Comparison of ENCODE assay signal across 18 mouse cellular contexts in genomic region chr9:121395812-121396211, GRCm38 (mm10).
DNase-seq lines count a peak whose midpoint lies in the region; ATAC-seq and TF ChIP-seq lines count a peak whose summit lies in the region.
"Had no signal": no experiment of that assay in that cellular context is flagged by ENCODE, and none has a peak within 500 bp of the region (broad histone marks: within the 10 kb centered on the region; RNA-seq: fewer than 3 reads in every experiment).

No protein-coding gene starts in this region.

- H3K36me3 ChIP-seq in liver, embryonic 14.5 days (replicated peaks; ENCODE audit: control insufficient read depth, insufficient read depth, low read depth): no peaks in the 10 kb centered on the region
- peaks cover 6% of the 10 kb centered on the region; the same call in 1 of the 2 replicates for H3K36me3 ChIP-seq in liver, embryonic 12.5 days
- H3K36me3 ChIP-seq in myocyte (ENCODE audit: control insufficient read depth, insufficient read depth): peaks cover 14% of the 10 kb centered on the region
- H3K36me3 ChIP-seq: lung, embryonic 15.5 days; midbrain, embryonic 15.5 days; stomach, embryonic 15.5 days had no signal

- TF ChIP-seq POLR2A in myocyte (IDR thresholded peaks at IDR 0.05; ENCODE audit: insufficient read length, low read depth): no peak

- H3K27me3 ChIP-seq in liver, embryonic 14.5 days (ENCODE audit: control insufficient read depth, insufficient read depth, low read length): no peaks in the 10 kb centered on the region
- H3K27me3 ChIP-seq in liver, embryonic 12.5 days (replicated peaks): no peaks in the 10 kb centered on the region
- no peaks in the 10 kb centered on the region for H3K27me3 ChIP-seq in myocyte (ENCODE audit: control insufficient read depth, insufficient read depth, insufficient read length)
- H3K27me3 ChIP-seq: lung, embryonic 15.5 days; midbrain, embryonic 15.5 days; stomach, embryonic 15.5 days had no signal

- H3K9ac ChIP-seq in liver, embryonic 14.5 days (replicated peaks): no peak overlapping the region
- no peak overlapping the region for H3K9ac ChIP-seq in liver, embryonic 12.5 days
- H3K9ac ChIP-seq: lung, embryonic 15.5 days; midbrain, embryonic 15.5 days; stomach, embryonic 15.5 days had no signal

- H3K4me2 ChIP-seq in liver, embryonic 14.5 days (ENCODE audit: low read depth): no peak overlapping the region
- H3K4me2 ChIP-seq in liver, embryonic 12.5 days: no peak overlapping the region
- peak overlapping the region; percentile 30 for H3K4me2 ChIP-seq in myocyte (ENCODE audit: low read depth)
- H3K4me2 ChIP-seq: lung, embryonic 15.5 days; midbrain, embryonic 15.5 days; stomach, embryonic 15.5 days had no signal

- 79% methylated on average over 5 of the region's 5 CpGs for WGBS in liver, embryonic 14.5 days (ENCODE audit: insufficient replicate concordance)
- 77% methylated on average over 5 of the region's 5 CpGs for WGBS in liver, embryonic 12.5 days (ENCODE audit: insufficient replicate concordance)

- no peak overlapping the region for H3K4me3 ChIP-seq in liver, embryonic 14.5 days (ENCODE audit: insufficient read depth in 1 of 2, low read depth in 2 of 2, low read length in 2 of 2)
- H3K4me3 ChIP-seq in liver, embryonic 12.5 days: no peak overlapping the region
- H3K4me3 ChIP-seq in myocyte: no peak overlapping the region
- H3K4me3 ChIP-seq: embryonic facial prominence, embryonic 10.5 days; hindbrain, embryonic 10.5 days; lung, embryonic 15.5 days; megakaryocyte, embryonic 14.5 days; midbrain, embryonic 15.5 days; stomach, embryonic 15.5 days had no signal

- H3K4me1 ChIP-seq in liver, embryonic 14.5 days (replicated peaks; ENCODE audit: control insufficient read depth in 2 of 2, insufficient read depth in 2 of 2, low read length in 1 of 2): no peaks in the 10 kb centered on the region
- H3K4me1 ChIP-seq in liver, embryonic 12.5 days: 0 out of 2 replicates have a peak, but pooled peaks cover 4% of the 10 kb centered on the region

- H3K79me2 ChIP-seq in myocyte (ENCODE audit: control insufficient read depth, insufficient read depth): peaks cover 15% of the 10 kb centered on the region

- peak; percentile 70 for DNase-seq in adrenal gland, adult 2 months
- no peak for DNase-seq in adrenal gland, postnatal 4 days (ENCODE audit: low spot score in 2 of 2)
- no peak for DNase-seq in liver, embryonic 14.5 days (ENCODE audit: low read depth in 3 of 3, low spot score in 3 of 3)
- DNase-seq in Muller cell, postnatal 12 days (ENCODE audit: inconsistent ontology term): peak; percentile 64
- no peak for DNase-seq in yolk sac, embryonic 10.5 days (ENCODE audit: low spot score)
- DNase-seq in right cerebral cortex, adult 2 months (ENCODE audit: low spot score in 2 of 2): no peak
- DNase-seq: B cell, adult 2 months; cerebellum, postnatal 25 days; gastrocnemius, postnatal 10 days; layer of hippocampus, postnatal 36 days had no signal

- ATAC-seq in liver, embryonic 14.5 days (ENCODE audit: insufficient read depth): 0 out of 2 replicates have a peak, but pooled peaks have one; percentile 2
- no peak for ATAC-seq in liver, embryonic 12.5 days
- ATAC-seq: midbrain, embryonic 15.5 days had no signal

- no peak overlapping the region for H3K27ac ChIP-seq in liver, embryonic 14.5 days
- no peak overlapping the region for H3K27ac ChIP-seq in liver, embryonic 12.5 days
- H3K27ac ChIP-seq: embryonic facial prominence, embryonic 10.5 days; hindbrain, embryonic 10.5 days; lung, embryonic 15.5 days; midbrain, embryonic 15.5 days; stomach, embryonic 15.5 days had no signal

- H3ac ChIP-seq in myocyte (ENCODE audit: control insufficient read depth, insufficient read length): no peak overlapping the region

- no peaks in the 10 kb centered on the region for H3K9me3 ChIP-seq in liver, embryonic 14.5 days (ENCODE audit: control insufficient read depth, low read length)
- no peaks in the 10 kb centered on the region for H3K9me3 ChIP-seq in liver, embryonic 12.5 days (replicated peaks)
- H3K9me3 ChIP-seq: embryonic facial prominence, embryonic 10.5 days; lung, embryonic 15.5 days; midbrain, embryonic 15.5 days; stomach, embryonic 15.5 days had no signal

- no peak for TF ChIP-seq CTCF in liver, embryonic 14.5 days (IDR thresholded peaks at IDR 0.05; ENCODE audit: low read depth)

- no peak for TF ChIP-seq EP300 in liver, embryonic 14.5 days (IDR thresholded peaks at IDR 0.05; ENCODE audit: low read depth)

TF ChIP-seq in myocyte, 11 proteins besides CTCF, POLR2A, EP300 and RAD21:
- TF ChIP-seq MYOD1 (IDR thresholded peaks at IDR 0.05; ENCODE audit: control insufficient read depth in 1 of 3, insufficient read length in 2 of 3, low read depth in 2 of 3) (peak in 1 of 3 experiments; percentile 37), MAX (IDR thresholded peaks at IDR 0.05; ENCODE audit: low read depth) (no peak)

Comparison
In these comparisons a context has a peak if more than half of its experiments do, and no peak if none do; other contexts are left out.
1. DNase-seq: peak in adrenal gland, adult 2 months (single experiment) and Muller cell, postnatal 12 days (single experiment); none in adrenal gland, postnatal 4 days (0 of 2), liver, embryonic 14.5 days (0 of 3), yolk sac, embryonic 10.5 days (single experiment) and right cerebral cortex, adult 2 months (0 of 2).